14 mouse cellular contexts compared by ENCODE assay signal in the genomic region with DNA sequence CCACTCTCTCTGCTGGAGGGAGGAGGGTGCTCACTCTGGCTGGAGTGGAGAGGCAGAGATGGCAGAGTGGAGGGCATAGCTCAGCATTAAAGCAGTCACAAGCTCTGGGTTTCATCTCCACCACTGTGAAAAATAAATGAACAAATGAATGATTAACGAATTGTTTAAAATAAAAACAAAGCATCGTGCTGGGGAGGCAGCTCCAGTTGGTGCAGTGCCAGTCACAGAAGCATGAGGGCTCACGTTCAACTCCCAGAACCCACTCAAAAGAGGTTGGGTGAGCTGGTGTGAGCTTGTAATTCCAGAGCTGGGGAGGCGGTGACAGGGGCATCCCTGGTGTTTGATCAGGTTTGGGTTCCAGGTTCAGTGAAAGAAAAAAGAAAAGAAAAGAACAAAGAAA.
"Had no signal": no experiment of that assay in that cellular context is flagged by ENCODE, and none has a peak within 500 bp of the region (broad histone marks: within the 10 kb centered on the region; RNA-seq: fewer than 3 reads in every experiment).

No protein-coding gene starts in this region.

- ATAC-seq: intestine, embryonic 15.5 days had no signal

- H3K36me3 ChIP-seq: intestine, embryonic 15.5 days; limb, embryonic 10.5 days; liver, embryonic 15.5 days; neural tube, embryonic 12.5 days; stomach, embryonic 15.5 days had no signal

- H3K9ac ChIP-seq: hindbrain, embryonic 14.5 days; intestine, embryonic 15.5 days; liver, embryonic 15.5 days; neural tube, embryonic 12.5 days; stomach, embryonic 15.5 days had no signal

- H3K4me3 ChIP-seq: intestine, embryonic 15.5 days; limb, embryonic 10.5 days; liver, embryonic 15.5 days; neural tube, embryonic 12.5 days; stomach, embryonic 15.5 days had no signal

- H3K27me3 ChIP-seq: intestine, embryonic 15.5 days; liver, embryonic 15.5 days; neural tube, embryonic 12.5 days; stomach, embryonic 15.5 days had no signal

- H3K27ac ChIP-seq: hindbrain, embryonic 14.5 days; intestine, embryonic 15.5 days; limb, embryonic 10.5 days; liver, embryonic 15.5 days; neural tube, embryonic 12.5 days had no signal

- H3K9me3 ChIP-seq: intestine, embryonic 15.5 days; limb, embryonic 10.5 days; liver, embryonic 15.5 days; neural tube, embryonic 12.5 days; stomach, embryonic 15.5 days had no signal

- H3K4me2 ChIP-seq: hindbrain, embryonic 14.5 days; intestine, embryonic 15.5 days; liver, embryonic 11.5 days; liver, embryonic 15.5 days; neural tube, embryonic 12.5 days; stomach, embryonic 15.5 days had no signal

- DNase-seq: layer of hippocampus, adult 9-11 months; lung, adult 2 months; lung, postnatal 10 days; midbrain, embryonic 14.5 days; right cerebral cortex, postnatal 14 days; thymus, adult 2 months; thymus, postnatal 25 days had no signal
